14 mouse cellular contexts compared by ENCODE assay signal in genomic region chr16:95700224-95700623, GRCm38 (mm10). TPM values are rescaled to one million over a fixed set of nuclear protein-coding genes. Genes with fewer than 3 reads are reported as not detected.
DNase-seq lines count a peak whose midpoint lies in the region; ATAC-seq and TF ChIP-seq lines count a peak whose summit lies in the region.
"Had no signal": no experiment of that assay in that cellular context is flagged by ENCODE, and none has a peak within 500 bp of the region (broad histone marks: within the 10 kb centered on the region; RNA-seq: fewer than 3 reads in every experiment).

No protein-coding gene starts in this region.

- no peak for TF ChIP-seq CTCF in intestine, postnatal 0 days (IDR thresholded peaks at IDR 0.05; ENCODE audit: low read depth)

- no peaks in the 10 kb centered on the region for H3K36me3 ChIP-seq in liver, embryonic 15.5 days (replicated peaks)
- H3K36me3 ChIP-seq in intestine, postnatal 0 days (ENCODE audit: control insufficient read depth, insufficient read depth), result no peaks in the 10 kb centered on the region
- no peaks in the 10 kb centered on the region for H3K36me3 ChIP-seq in stomach, embryonic 14.5 days (ENCODE audit: control insufficient read depth, insufficient read depth, low read length)
- H3K36me3 ChIP-seq: hindbrain, embryonic 12.5 days had no signal

- H3K4me2 ChIP-seq in liver, embryonic 15.5 days, result no peak overlapping the region; the same call in 1 of the 2 replicates
- peak overlapping the region; percentile 39 for H3K4me2 ChIP-seq in intestine, postnatal 0 days (replicated peaks; ENCODE audit: low read depth)
- no peak overlapping the region for H3K4me2 ChIP-seq in stomach, embryonic 14.5 days (replicated peaks; ENCODE audit: low read depth, low read length)
- H3K4me2 ChIP-seq: hindbrain, embryonic 12.5 days had no signal

- H3K4me1 ChIP-seq in liver, embryonic 15.5 days (replicated peaks), result peaks cover 13% of the 10 kb centered on the region
- peaks cover 13% of the 10 kb centered on the region for H3K4me1 ChIP-seq in intestine, postnatal 0 days (replicated peaks; ENCODE audit: control insufficient read depth, insufficient read depth, low read length)
- peaks cover 14% of the 10 kb centered on the region for H3K4me1 ChIP-seq in stomach, embryonic 14.5 days (ENCODE audit: control insufficient read depth, insufficient read depth, low read length)

- WGBS in liver, embryonic 15.5 days (ENCODE audit: insufficient replicate concordance), result 66% methylated on average over 7 of the region's 7 CpGs
- WGBS in intestine, postnatal 0 days, result 35% methylated on average over 7 of the region's 7 CpGs
- WGBS in stomach, embryonic 14.5 days, result 47% methylated on average over 7 of the region's 7 CpGs

- ATAC-seq in liver, embryonic 15.5 days (ENCODE audit: insufficient read depth), result no peak
- peak; percentile 62 for ATAC-seq in intestine, postnatal 0 days
- no peak for ATAC-seq in stomach, embryonic 14.5 days (ENCODE audit: insufficient number of reproducible peaks, insufficient read depth, low FRiP score, low read depth)
- ATAC-seq: forebrain, postnatal 0 days had no signal

- no peak overlapping the region for H3K4me3 ChIP-seq in liver, embryonic 15.5 days (replicated peaks)
- peak overlapping the region; percentile 18; the same call in 1 of the 2 replicates for H3K4me3 ChIP-seq in intestine, postnatal 0 days (ENCODE audit: low read depth, low read length)
- no peak overlapping the region for H3K4me3 ChIP-seq in stomach, embryonic 14.5 days (ENCODE audit: low read depth, low read length)
- H3K4me3 ChIP-seq: hindbrain, embryonic 12.5 days; layer of hippocampus, adult 2 months had no signal

- H3K9me3 ChIP-seq in liver, embryonic 15.5 days (replicated peaks), result no peaks in the 10 kb centered on the region
- H3K9me3 ChIP-seq in intestine, postnatal 0 days (ENCODE audit: control insufficient read depth), result no peaks in the 10 kb centered on the region
- H3K9me3 ChIP-seq in stomach, embryonic 14.5 days (ENCODE audit: control insufficient read depth, low read depth, low read length), result no peaks in the 10 kb centered on the region
- H3K9me3 ChIP-seq: hindbrain, embryonic 12.5 days had no signal

- peak overlapping the region; percentile 24 for H3K27ac ChIP-seq in liver, embryonic 15.5 days (replicated peaks)
- H3K27ac ChIP-seq in intestine, postnatal 0 days (ENCODE audit: low read depth, low read length), result peak overlapping the region; percentile 98
- H3K27ac ChIP-seq in stomach, embryonic 14.5 days (ENCODE audit: low read length), result peak overlapping the region; percentile 59; the same call in 1 of the 2 replicates
- H3K27ac ChIP-seq: hindbrain, embryonic 12.5 days; layer of hippocampus, adult 2 months had no signal

- H3K9ac ChIP-seq in liver, embryonic 15.5 days, result no peak overlapping the region
- H3K9ac ChIP-seq in intestine, postnatal 0 days (ENCODE audit: low read depth, low read length), result no peak overlapping the region
- no peak overlapping the region for H3K9ac ChIP-seq in stomach, embryonic 14.5 days (replicated peaks; ENCODE audit: low read depth, low read length)
- H3K9ac ChIP-seq: forebrain, postnatal 0 days; hindbrain, embryonic 12.5 days had no signal

- no peak for DNase-seq in liver
- DNase-seq in kidney, postnatal 10 days, result peak; percentile 57
- DNase-seq in retina, postnatal 1 day, result no peak
- DNase-seq in frontal cortex, postnatal 10 days (ENCODE audit: low spot score in 2 of 2), result no peak
- DNase-seq in heart, postnatal 4 days, result no peak
- DNase-seq: adrenal gland, adult 2 months; forebrain, postnatal 0 days; gastrocnemius, postnatal 36 days; lung, adult 18-20 months had no signal

- H3K27me3 ChIP-seq in liver, embryonic 15.5 days, result no peaks in the 10 kb centered on the region
- no peaks in the 10 kb centered on the region for H3K27me3 ChIP-seq in intestine, postnatal 0 days (replicated peaks; ENCODE audit: control insufficient read depth, insufficient read depth, low read length)
- H3K27me3 ChIP-seq in stomach, embryonic 14.5 days (ENCODE audit: control insufficient read depth, insufficient read depth, low read length), result no peaks in the 10 kb centered on the region
- H3K27me3 ChIP-seq: hindbrain, embryonic 12.5 days had no signal

RNA-seq across cellular contexts. Expression of gene Ets2, which starts 1.7 kb away (rescaled TPM):
- polyA plus RNA-seq in liver, embryonic 15.5 days (2015; fragmentation: Nextera tagmentation; extraction: Ambion mirVana), result 11.7 and 13.1 TPM in 2 replicates
- 34.6 and 36.8 TPM in 2 replicates for polyA plus RNA-seq in intestine, postnatal 0 days (2015; fragmentation: Nextera tagmentation; extraction: Ambion mirVana)
- polyA plus RNA-seq in stomach, embryonic 14.5 days (2014; fragmentation: Nextera tagmentation; extraction: Ambion mirVana), result 37.9 and 45.1 TPM in 2 replicates
- 100 to 1,000 TPM; 106 to 110 TPM for total RNA-seq in heart, postnatal 4 days (2021)

Comparison
In these comparisons a context has a peak if more than half of its experiments do, and no peak if none do; other contexts are left out.
1. H3K27ac ChIP-seq: peak in every context shown above with its lines; median percentile 98 in intestine, postnatal 0 days; 59 in stomach, embryonic 14.5 days; 24 in liver, embryonic 15.5 days.